Mouse (Mus musculus) mature B cell (primary cell): ENCODE results near the gene H1f0.

Experiments used
- in situ Hi-C: fragments of 300-500 bp; cut with MboI; formaldehyde crosslinking; loops from 2 replicates; pipeline ENCODE4 v1.14.3; 2019

The H1f0 gene

GRCm38 (mm10) chr15:79071117-79072039 lies 43.1 kb downstream of the H1f0 start:
- in situ Hi-C loops, result no loop called here

DNA sequence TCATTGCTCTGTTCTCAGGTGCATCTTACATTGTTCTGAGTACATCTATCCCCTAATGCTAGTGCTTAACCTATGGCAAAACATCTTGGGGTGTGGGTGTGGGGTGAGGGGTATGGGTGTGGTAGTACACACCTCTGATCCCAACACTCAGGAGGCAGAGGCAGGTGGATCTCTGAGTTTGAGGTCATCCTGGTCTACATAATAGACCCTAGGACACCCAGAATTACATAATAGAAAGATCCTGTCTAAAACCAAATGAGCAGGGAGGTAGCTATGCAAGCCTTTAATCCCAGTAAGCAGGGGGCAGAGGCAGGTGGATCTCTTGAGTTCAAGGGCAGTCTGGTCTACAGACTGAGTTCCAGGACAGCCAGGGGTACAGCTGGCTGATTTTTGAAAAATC lies 45.5 kb downstream of the H1f0 start:
- in situ Hi-C loops, result no loop called here

- in situ Hi-C loops, result no loop called here
These were observed 46.2 kb downstream of the H1f0 start for GRCm38 (mm10) chr15:79074446-79074845.

GRCm38 (mm10) chr15:79074913-79075532 lies 46.8 kb downstream of the H1f0 start, which contains the start of gene Eif3l:
Gene Eif3l (plus strand): TSS chr15:79075179.
- in situ Hi-C loops, result no loop called here

DNA sequence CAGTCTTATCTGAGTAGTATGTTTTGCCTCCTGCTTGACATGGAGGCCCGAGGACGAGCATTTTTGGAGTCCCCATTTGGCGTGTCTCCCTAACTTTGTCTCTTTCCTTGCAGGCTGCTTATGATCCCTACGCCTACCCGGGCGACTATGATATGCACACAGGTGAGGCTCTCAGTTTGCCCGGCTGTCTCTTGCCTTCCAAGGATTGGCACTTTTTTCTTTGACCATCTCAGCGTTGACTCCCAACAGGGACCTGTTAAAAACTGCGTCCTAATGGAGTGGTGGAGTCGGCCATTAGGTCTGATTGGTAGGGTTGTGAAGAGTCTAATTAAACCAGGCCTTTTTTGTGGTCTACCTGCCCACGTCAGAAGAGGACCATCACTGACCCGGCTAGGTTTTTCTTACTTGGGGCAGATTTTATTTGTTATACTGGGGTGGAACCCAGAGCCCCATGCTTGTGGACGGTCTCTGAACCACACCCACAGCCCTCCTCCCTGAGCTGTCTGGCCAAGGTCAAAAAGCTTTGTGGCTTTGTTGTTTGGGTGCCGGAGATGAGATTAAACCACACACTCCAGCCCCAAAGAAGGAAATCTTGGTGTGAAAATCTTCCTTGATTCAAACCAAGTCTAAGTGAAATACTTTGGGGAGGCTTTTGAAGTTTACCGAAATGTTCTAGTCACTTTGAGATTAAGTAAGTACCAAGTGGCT lies 47.6 kb downstream of the H1f0 start:
- in situ Hi-C loops, result no loop called here

DNA sequence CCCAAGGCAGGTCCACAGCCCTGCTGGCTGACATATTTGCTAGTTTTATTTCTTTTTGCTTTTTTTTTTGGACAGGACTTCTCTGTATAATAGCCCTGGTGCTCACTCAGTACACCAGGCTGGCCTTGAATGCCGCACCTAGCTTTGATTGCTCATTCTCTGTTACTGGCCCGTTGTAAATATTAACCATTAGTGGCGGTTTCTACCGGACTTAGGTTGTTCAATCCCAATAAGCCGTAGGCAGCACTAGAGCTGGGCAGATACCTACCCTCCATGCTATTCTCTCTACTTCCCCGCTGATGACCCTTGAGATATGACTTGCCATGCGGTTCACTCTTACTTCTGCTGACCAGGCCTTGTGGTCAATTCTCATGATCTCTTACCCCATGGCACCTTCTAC lies 51.3 kb downstream of the H1f0 start:
- in situ Hi-C loops, result no loop called here
